Mouse (Mus musculus): ENCODE measurements around the gene Eomes.

Eomes gene

GRCm38 (mm10) chr9:118520858-118521257, 42.8 kb downstream of the Eomes start:
- DNase-seq: no peak

GRCm38 (mm10) chr9:118521659-118522058, 43.6 kb downstream of the Eomes start:
- no peak for DNase-seq

GRCm38 (mm10) chr9:118523738-118524137, 45.7 kb downstream of the Eomes start:
- DNase-seq: no peak

- no peak for DNase-seq
Observed at GRCm38 (mm10) chr9:118527056-118527455, 49.0 kb downstream of the Eomes start.

- DNase-seq: no peak
Observed at GRCm38 (mm10) chr9:118529783-118530182, 51.8 kb downstream of the Eomes start.

DNA sequence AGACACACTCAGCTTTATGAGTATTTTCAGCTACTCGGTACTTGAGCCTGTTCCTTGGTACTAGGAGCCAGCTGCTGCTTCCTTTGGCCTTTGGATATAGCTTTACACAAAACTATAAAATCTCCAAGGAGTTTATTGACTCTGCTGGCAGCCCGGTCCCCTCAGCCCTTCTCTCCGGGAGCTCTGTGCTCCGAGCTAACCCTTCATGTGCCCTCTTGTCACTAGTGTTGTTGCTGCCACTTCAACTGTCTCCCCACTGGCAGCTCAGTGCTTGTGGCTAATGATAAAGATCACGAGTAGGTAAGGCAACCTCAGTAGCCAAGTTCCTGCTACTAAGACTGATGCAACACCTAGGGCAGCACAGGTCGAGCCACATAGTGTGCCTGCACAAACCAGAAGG, 52.7 kb downstream of the Eomes start:
- no peak for DNase-seq

DNA sequence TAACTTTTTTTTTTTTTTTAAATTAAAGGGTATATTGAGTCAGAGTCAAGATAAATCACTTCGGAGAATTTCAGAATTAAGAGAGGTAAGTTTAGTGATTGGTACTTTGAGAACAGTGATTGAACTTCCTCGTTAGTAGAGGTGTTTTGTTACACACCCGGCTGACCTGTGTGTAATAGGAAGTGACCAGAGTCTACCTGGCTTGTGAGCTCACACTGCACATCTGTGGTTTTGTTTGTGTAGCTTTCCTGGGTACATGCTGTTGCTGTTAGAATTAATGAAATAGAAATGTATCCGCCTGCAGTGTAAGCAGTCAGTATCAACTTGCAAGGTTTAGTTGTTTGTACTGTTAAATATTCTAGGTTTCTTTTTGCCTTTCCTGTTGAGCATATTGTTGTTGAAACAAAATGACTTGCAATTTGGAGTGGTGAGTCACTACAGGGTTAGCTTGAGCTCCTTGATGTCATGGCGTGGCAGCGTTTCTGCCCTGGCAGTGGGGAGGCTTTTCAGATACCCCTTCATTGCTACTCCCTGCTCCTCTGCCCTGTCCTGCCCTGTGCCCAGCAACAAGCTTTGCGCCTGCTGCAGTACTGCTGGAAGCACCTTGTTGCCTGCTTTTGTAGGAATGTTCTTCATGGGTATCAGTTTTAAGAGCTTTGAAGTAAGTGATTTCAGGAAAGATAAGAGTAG, 54.6 kb downstream of the Eomes start:
- no peak for DNase-seq

All from lung, postnatal 14 days (tissue).